Comparison of ENCODE assay signal across 8 mouse cellular contexts in the genomic region with DNA sequence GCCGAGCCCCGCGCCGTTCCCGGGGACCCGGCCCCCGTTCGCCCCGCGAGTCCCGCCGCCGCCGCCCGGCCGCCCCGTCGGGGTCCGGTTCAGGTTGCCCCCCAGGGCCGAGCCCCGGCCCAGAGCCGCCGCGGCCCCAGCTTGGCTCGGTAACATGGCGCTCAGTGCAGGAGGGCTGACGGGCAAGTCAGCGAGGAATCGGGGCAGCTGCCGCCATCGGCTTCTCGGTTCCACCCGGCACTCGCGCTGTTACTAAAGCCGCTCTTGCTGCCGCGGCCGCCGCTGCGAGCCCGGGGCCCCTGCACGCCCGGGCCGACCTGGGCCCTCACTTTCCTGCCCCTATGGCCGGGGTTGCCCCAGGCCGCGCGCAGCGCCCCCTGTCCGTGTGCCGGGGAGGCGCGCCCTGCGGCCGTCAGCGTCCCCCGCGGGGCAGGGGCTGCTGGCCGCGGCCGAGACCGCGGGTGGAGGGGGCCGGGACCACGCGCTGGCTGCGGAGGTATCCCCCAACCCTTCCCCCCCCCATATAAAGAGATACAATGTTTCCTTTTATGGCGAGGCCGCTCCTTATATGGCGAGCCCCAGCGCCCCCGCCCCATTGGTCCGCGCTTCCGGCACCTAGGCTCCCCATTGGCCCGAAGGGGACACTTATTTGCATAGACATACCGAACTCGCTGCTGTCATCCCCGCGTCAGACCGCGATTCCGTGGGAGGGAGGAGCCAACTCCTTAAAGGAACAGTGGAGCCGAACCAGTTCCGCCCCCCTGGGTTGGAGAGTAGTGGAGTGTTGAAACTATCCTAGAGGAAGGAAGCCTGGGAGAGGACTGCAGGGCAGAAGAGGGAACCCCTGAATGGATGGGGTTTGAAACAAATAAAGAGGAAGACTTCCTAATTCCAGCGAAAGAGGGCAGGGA. TPM values are rescaled to one million over a fixed set of nuclear protein-coding genes. Genes with fewer than 3 reads are reported as not detected.
DNase-seq lines count a peak whose midpoint lies in the region; ATAC-seq lines count a peak whose summit lies in the region.

Gene Srf (minus strand): TSS at position 503 of the 911 bp plus-strand sequence.

- H3K9me3 ChIP-seq in heart, embryonic 14.5 days (ENCODE audit: control insufficient read depth, low read length), result no peaks in the 10 kb centered on the region
- no peaks in the 10 kb centered on the region for H3K9me3 ChIP-seq in liver, embryonic 13.5 days (replicated peaks)
- no peaks in the 10 kb centered on the region for H3K9me3 ChIP-seq in stomach, embryonic 16.5 days (replicated peaks; ENCODE audit: control insufficient read depth, low read length)

- H3K9ac ChIP-seq in heart, embryonic 14.5 days (ENCODE audit: low read length), result peak within 1 kb of the TSS; percentile 100
- H3K9ac ChIP-seq in liver, embryonic 13.5 days, result peak within 1 kb of the TSS; percentile 98
- H3K9ac ChIP-seq in stomach, embryonic 16.5 days (ENCODE audit: low read length), result peak within 1 kb of the TSS; percentile 100

- ATAC-seq in CD4-positive, CD25-positive, alpha-beta regulatory T cell, adult 4 months, result peak; percentile 96
- ATAC-seq in heart, embryonic 14.5 days (ENCODE audit: insufficient number of reproducible peaks, insufficient read depth, low FRiP score, low read depth), result peak; percentile 89
- ATAC-seq in liver, embryonic 13.5 days (ENCODE audit: low read depth), result peak; percentile 95
- ATAC-seq in stomach, embryonic 16.5 days (ENCODE audit: insufficient read depth, low FRiP score), result peak; percentile 93

- H3K27ac ChIP-seq in heart, embryonic 14.5 days (replicated peaks in 1 of 2; ENCODE audit: control insufficient read depth in 1 of 2, insufficient read depth in 1 of 2, low read depth in 2 of 2, low read length in 2 of 2), result peak within 1 kb of the TSS; percentile 93 to 98
- peak within 1 kb of the TSS; percentile 88 for H3K27ac ChIP-seq in liver, embryonic 13.5 days
- H3K27ac ChIP-seq in stomach, embryonic 16.5 days (ENCODE audit: low read length), result peak within 1 kb of the TSS; percentile 94

- H3K4me2 ChIP-seq in heart, embryonic 14.5 days (ENCODE audit: low read length), result peak within 1 kb of the TSS; percentile 76
- peak within 1 kb of the TSS; percentile 99 for H3K4me2 ChIP-seq in liver, embryonic 13.5 days
- H3K4me2 ChIP-seq in stomach, embryonic 16.5 days (ENCODE audit: low read depth, low read length), result peak within 1 kb of the TSS; percentile 88

- peak within 1 kb of the TSS; percentile 90 to 99 for H3K4me3 ChIP-seq in heart, embryonic 14.5 days (ENCODE audit: control insufficient read depth in 1 of 2, insufficient read depth in 1 of 2, low read depth in 1 of 2, low read length in 2 of 2)
- H3K4me3 ChIP-seq in liver, embryonic 13.5 days (replicated peaks), result peak within 1 kb of the TSS; percentile 94
- H3K4me3 ChIP-seq in stomach, embryonic 16.5 days (replicated peaks; ENCODE audit: low read length), result peak within 1 kb of the TSS; percentile 97

- H3K27me3 ChIP-seq in heart, embryonic 14.5 days (ENCODE audit: control insufficient read depth, insufficient read depth, low read length), result no peaks in the 10 kb centered on the region
- H3K27me3 ChIP-seq in liver, embryonic 13.5 days, result no peaks in the 10 kb centered on the region
- H3K27me3 ChIP-seq in stomach, embryonic 16.5 days (ENCODE audit: control insufficient read depth, insufficient read depth, low read length), result no peaks in the 10 kb centered on the region

- H3K4me1 ChIP-seq in heart, embryonic 14.5 days (ENCODE audit: control insufficient read depth in 2 of 2, insufficient read depth in 2 of 2, low read length in 2 of 2), result peaks cover 11 to 33% of the 10 kb centered on the region in 2 experiments
- H3K4me1 ChIP-seq in liver, embryonic 13.5 days (replicated peaks), result peaks cover 46% of the 10 kb centered on the region
- H3K4me1 ChIP-seq in stomach, embryonic 16.5 days (ENCODE audit: control insufficient read depth, insufficient read depth, low read length), result peaks cover 23% of the 10 kb centered on the region

- H3K36me3 ChIP-seq in heart, embryonic 14.5 days (ENCODE audit: control insufficient read depth, insufficient read depth, low read length), result peaks cover 17% of the 10 kb centered on the region
- H3K36me3 ChIP-seq in liver, embryonic 13.5 days, result peaks cover 17% of the 10 kb centered on the region
- H3K36me3 ChIP-seq in stomach, embryonic 16.5 days (ENCODE audit: control insufficient read depth, insufficient read depth, low read length), result peaks cover 6% of the 10 kb centered on the region

- DNase-seq in c-Kit-negative CD71-positive TER-119-positive erythroid progenitor cells, embryonic 14.5 days (ENCODE audit: low read depth, low spot score), result peak; percentile 93
- peak; percentile 95 for DNase-seq in fibroblast of lung, adult 2 months (ENCODE audit: low read depth)
- DNase-seq in kidney, postnatal 14 days, result peak; percentile 98
- peak; percentile 95 for DNase-seq in liver, embryonic 13.5 days
- peak; percentile 95 for DNase-seq in neural tube, embryonic 10.5 days (ENCODE audit: extremely low spot score, low spot score)

- WGBS in heart, embryonic 14.5 days, result under 1% methylated on average over 79 of the region's 87 CpGs
- under 1% methylated on average over 80 of the region's 87 CpGs for WGBS in liver, embryonic 13.5 days (ENCODE audit: insufficient replicate concordance)
- WGBS in stomach, embryonic 16.5 days, result under 1% methylated on average over 80 of the region's 87 CpGs

RNA-seq across cellular contexts. Expression of gene Srf, which starts in this region (rescaled TPM):
- 1 to 10 TPM; 7.3 to 8.2 TPM for polyA plus RNA-seq in CD4-positive, CD25-positive, alpha-beta regulatory T cell, adult 4 months (2017; shearing (Covaris generic))
- polyA plus RNA-seq in heart, embryonic 14.5 days (2014; fragmentation: Nextera tagmentation; extraction: Ambion mirVana), result 15.6 and 17.8 TPM in 2 replicates
- 2.9 and 3.2 TPM in 2 replicates for polyA plus RNA-seq in liver, embryonic 13.5 days (2015; fragmentation: Nextera tagmentation; extraction: Ambion mirVana)
- 7.0 and 8.9 TPM in 2 replicates for polyA plus RNA-seq in stomach, embryonic 16.5 days (2015; fragmentation: Nextera tagmentation; extraction: Ambion mirVana)

Comparison
In these comparisons a context has a peak if more than half of its experiments do, and no peak if none do; other contexts are left out.
1. Peak in every context shown above with its lines: DNase-seq, ATAC-seq, H3K4me3 ChIP-seq and H3K27ac ChIP-seq.